Mouse (Mus musculus): ENCODE measurements around the gene Msln. TPM values are rescaled to one million over a fixed set of nuclear protein-coding genes. Genes with fewer than 3 reads are reported as not detected.
"Not testable (repeated sequence)": the region's sequence is repeated elsewhere in the genome, so short reads cannot be mapped to it uniquely, and the experiment has no call there.

Gene Msln
- polyA plus RNA-seq, 1 experiment: 9.6 TPM

DNA sequence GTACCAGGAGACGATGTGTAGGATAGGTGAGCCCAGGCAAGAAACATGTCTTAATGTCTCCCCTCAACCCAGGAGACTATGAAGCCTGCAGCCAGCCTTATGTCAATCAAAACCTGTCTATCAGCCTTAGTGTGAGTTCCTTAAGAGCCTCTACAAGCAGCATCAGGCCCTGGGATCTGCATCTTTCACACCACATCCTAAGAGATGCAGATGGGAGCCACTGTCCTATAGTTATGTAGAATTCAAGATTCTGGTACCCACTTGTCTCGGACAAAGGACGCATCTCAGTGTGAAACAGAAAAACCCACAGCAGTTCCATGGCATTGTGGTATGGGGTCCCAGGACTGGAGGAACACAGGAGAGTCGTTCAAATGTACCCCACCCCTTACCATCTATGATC is 908 bp upstream of the Msln start:
- TF ChIP-seq POLR2A (IDR thresholded peaks at IDR 0.05; ENCODE audit: insufficient read depth, low read length) (no peak), CTCF (IDR thresholded peaks at IDR 0.05; ENCODE audit: low read depth, low read length) (no peak), EP300 (IDR thresholded peaks at IDR 0.05; ENCODE audit: insufficient read depth, low read depth, low read length) (no peak)
- no peak overlapping the region for H3K4me3 ChIP-seq (ENCODE audit: low read depth, low read length)
- H3K9me3 ChIP-seq (replicated peaks; ENCODE audit: control insufficient read depth, insufficient read depth, low read length, poor library complexity, severe bottlenecking): no peaks in the 10 kb centered on the region
- H3K9ac ChIP-seq (ENCODE audit: low read depth, poor library complexity, severe bottlenecking): no peak overlapping the region; the same call in 1 of the 2 replicates
- no peaks in the 10 kb centered on the region for H3K36me3 ChIP-seq (ENCODE audit: control insufficient read depth, insufficient read depth, low read length, poor library complexity, severe bottlenecking)
- no peaks in the 10 kb centered on the region for H3K27me3 ChIP-seq (ENCODE audit: control insufficient read depth, insufficient read depth, low read length, poor library complexity, severe bottlenecking)
- H3K27ac ChIP-seq (ENCODE audit: insufficient read depth, low read length): peak overlapping the region; percentile 65
- peaks cover 18% of the 10 kb centered on the region for H3K4me1 ChIP-seq (ENCODE audit: control insufficient read depth, insufficient read depth, low read length)

DNA sequence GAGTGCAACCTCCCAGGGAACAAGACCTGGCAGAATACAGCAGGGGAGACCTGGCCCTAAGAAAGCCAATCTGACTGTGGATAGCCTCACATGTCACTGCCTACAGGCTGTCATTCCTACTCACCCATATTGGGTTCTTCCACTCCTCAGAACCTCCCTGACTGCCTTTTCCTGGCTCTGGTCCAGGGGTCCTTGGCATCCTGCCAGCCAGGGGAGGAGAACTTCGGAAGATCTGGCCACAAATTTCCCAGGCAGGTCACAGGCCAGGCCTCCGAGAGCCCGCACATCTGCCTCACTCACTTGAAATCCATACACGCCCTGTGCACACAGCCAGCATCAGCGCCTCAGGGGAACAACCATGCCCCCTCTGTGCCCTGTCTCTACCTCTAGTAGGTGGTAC is 2.7 kb downstream of the Msln start:
- TF ChIP-seq EP300 (IDR thresholded peaks at IDR 0.05; ENCODE audit: insufficient read depth, low read depth, low read length) (no peak), CTCF (IDR thresholded peaks at IDR 0.05; ENCODE audit: low read depth, low read length) (no peak), POLR2A (IDR thresholded peaks at IDR 0.05; ENCODE audit: insufficient read depth, low read length) (no peak)
- H3K27ac ChIP-seq (ENCODE audit: insufficient read depth, low read length): no peak overlapping the region
- no peaks in the 10 kb centered on the region for H3K36me3 ChIP-seq (ENCODE audit: control insufficient read depth, insufficient read depth, low read length, poor library complexity, severe bottlenecking)
- no peak overlapping the region for H3K9ac ChIP-seq (ENCODE audit: low read depth, poor library complexity, severe bottlenecking)
- no peak overlapping the region for H3K4me3 ChIP-seq (ENCODE audit: low read depth, low read length)
- no peaks in the 10 kb centered on the region for H3K27me3 ChIP-seq (ENCODE audit: control insufficient read depth, insufficient read depth, low read length, poor library complexity, severe bottlenecking)
- H3K9me3 ChIP-seq (replicated peaks; ENCODE audit: control insufficient read depth, insufficient read depth, low read length, poor library complexity, severe bottlenecking): no peaks in the 10 kb centered on the region
- H3K4me1 ChIP-seq (ENCODE audit: control insufficient read depth, insufficient read depth, low read length): peaks cover 12% of the 10 kb centered on the region

DNA sequence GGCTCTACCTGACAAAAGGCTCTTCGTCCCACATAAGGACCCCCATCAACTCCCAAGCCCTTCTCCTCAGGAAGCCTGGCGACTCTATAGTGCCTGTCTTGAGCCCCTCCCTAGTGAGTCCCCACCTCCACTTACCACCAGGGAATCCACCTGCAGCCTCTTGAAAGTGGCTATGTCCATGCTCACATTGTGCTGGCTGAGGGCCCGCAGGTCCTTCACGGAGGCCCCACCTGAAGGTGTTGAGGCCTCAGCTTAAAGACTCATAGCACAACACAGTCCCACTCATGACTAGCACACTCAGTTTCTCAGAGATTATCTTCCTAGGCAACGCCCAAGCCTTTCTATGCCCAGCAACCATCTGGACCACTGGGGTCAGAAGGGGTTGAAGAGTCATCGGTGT is 4.9 kb downstream of the Msln start:
- Histone ChIP-seq H3K9ac (ENCODE audit: low read depth, poor library complexity, severe bottlenecking) (no peak overlapping the region), H3K27me3 (ENCODE audit: control insufficient read depth, insufficient read depth, low read length, poor library complexity, severe bottlenecking) (no peaks in the 10 kb centered on the region), H3K4me3 (ENCODE audit: low read depth, low read length) (no peak overlapping the region), H3K36me3 (ENCODE audit: control insufficient read depth, insufficient read depth, low read length, poor library complexity, severe bottlenecking) (no peaks in the 10 kb centered on the region), H3K27ac (ENCODE audit: insufficient read depth, low read length) (no peak overlapping the region), H3K9me3 (replicated peaks; ENCODE audit: control insufficient read depth, insufficient read depth, low read length, poor library complexity, severe bottlenecking) (no peaks in the 10 kb centered on the region), H3K4me1 (ENCODE audit: control insufficient read depth, insufficient read depth, low read length) (peaks cover 4% of the 10 kb centered on the region)
- TF ChIP-seq CTCF (IDR thresholded peaks at IDR 0.05; ENCODE audit: low read depth, low read length): no peak
- TF ChIP-seq EP300 (IDR thresholded peaks at IDR 0.05; ENCODE audit: insufficient read depth, low read depth, low read length): no peak
- TF ChIP-seq POLR2A (IDR thresholded peaks at IDR 0.05; ENCODE audit: insufficient read depth, low read length): no peak

DNA sequence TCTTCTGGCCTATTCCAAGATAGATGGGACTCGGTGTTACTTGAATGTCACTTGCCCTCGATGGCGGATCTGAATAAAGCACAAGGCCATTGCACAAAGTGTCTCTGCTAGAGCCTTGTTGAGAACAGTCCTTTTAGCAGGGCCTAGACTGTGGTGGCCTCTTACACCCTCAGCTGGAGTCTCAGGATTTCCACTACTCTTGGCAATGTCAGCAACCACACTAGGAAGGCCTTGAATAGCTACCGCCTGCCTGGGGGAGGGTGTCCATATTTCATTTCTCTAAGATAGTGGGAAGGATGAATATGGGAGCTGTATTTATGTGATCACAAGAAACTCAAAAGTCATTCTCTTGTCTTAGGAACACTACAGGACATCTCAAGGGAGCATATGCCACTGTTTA is 5.9 kb downstream of the Msln start:
- no peak overlapping the region for H3K9ac ChIP-seq (ENCODE audit: low read depth, poor library complexity, severe bottlenecking)
- no peaks in the 10 kb centered on the region for H3K9me3 ChIP-seq (replicated peaks; ENCODE audit: control insufficient read depth, insufficient read depth, low read length, poor library complexity, severe bottlenecking)
- H3K27ac ChIP-seq (ENCODE audit: insufficient read depth, low read length): no peak overlapping the region
- no peaks in the 10 kb centered on the region for H3K36me3 ChIP-seq (ENCODE audit: control insufficient read depth, insufficient read depth, low read length, poor library complexity, severe bottlenecking)
- H3K27me3 ChIP-seq (ENCODE audit: control insufficient read depth, insufficient read depth, low read length, poor library complexity, severe bottlenecking): no peaks in the 10 kb centered on the region
- H3K4me3 ChIP-seq (ENCODE audit: low read depth, low read length): no peak overlapping the region
- no peak for TF ChIP-seq POLR2A (IDR thresholded peaks at IDR 0.05; ENCODE audit: insufficient read depth, low read length)
- TF ChIP-seq CTCF (IDR thresholded peaks at IDR 0.05; ENCODE audit: low read depth, low read length): no peak
- TF ChIP-seq EP300 (IDR thresholded peaks at IDR 0.05; ENCODE audit: insufficient read depth, low read depth, low read length): no peak
- H3K4me1 ChIP-seq (ENCODE audit: control insufficient read depth, insufficient read depth, low read length): no peaks in the 10 kb centered on the region

DNA sequence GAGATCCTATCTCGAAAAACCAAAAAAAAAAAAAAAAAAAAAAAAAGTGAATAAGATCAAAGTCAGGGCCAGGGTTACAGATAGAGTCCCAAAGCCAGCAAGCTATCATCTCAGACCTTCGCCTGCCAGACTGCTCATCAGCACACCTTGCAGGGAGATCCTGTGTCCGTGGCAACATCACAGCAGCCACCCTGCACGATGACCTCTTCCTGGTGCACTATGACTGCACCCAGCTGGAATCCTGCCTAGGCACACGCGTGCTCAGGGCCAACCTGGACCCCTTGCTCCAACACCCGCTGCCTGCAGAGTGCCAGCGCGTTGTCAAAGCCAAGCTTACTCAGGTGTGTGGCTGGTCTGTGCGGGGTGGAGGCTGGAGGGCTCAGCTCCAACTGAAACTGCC is 9.9 kb downstream of the Msln start:
- Histone ChIP-seq H3K36me3 (ENCODE audit: control insufficient read depth, insufficient read depth, low read length, poor library complexity, severe bottlenecking) (no peaks in the 10 kb centered on the region), H3K9me3 (replicated peaks; ENCODE audit: control insufficient read depth, insufficient read depth, low read length, poor library complexity, severe bottlenecking) (no peaks in the 10 kb centered on the region)

DNA sequence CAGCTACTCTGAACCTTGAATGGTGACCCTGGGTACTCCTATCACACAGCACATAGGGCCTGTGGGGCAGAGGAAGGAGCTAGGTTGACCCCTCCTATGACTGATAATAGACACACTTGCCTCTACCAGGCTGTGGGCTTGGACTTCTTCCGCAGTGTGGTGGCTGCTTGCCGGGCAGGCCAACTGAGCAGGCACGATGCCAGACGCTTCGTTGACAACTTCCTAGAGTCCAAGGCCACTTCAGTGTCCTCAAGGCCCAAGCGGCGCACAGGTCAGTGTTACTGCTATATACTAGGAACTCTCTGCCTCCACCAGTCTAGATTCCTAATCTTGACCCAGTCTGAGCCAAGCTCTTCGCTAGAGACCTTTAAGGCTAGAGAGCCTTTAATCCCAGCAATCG is 10.3 kb downstream of the Msln start:
- Histone ChIP-seq H3K9me3 (replicated peaks; ENCODE audit: control insufficient read depth, insufficient read depth, low read length, poor library complexity, severe bottlenecking) (no peaks in the 10 kb centered on the region), H3K27ac (ENCODE audit: insufficient read depth, low read length) (no peak overlapping the region), H3K27me3 (ENCODE audit: control insufficient read depth, insufficient read depth, low read length, poor library complexity, severe bottlenecking) (no peaks in the 10 kb centered on the region), H3K4me3 (ENCODE audit: low read depth, low read length) (no peak overlapping the region), H3K9ac (ENCODE audit: low read depth, poor library complexity, severe bottlenecking) (no peak overlapping the region), H3K4me1 (ENCODE audit: control insufficient read depth, insufficient read depth, low read length) (no peaks in the 10 kb centered on the region), H3K36me3 (ENCODE audit: control insufficient read depth, insufficient read depth, low read length, poor library complexity, severe bottlenecking) (no peaks in the 10 kb centered on the region)
- no peak for TF ChIP-seq CTCF (IDR thresholded peaks at IDR 0.05; ENCODE audit: low read depth, low read length)
- no peak for TF ChIP-seq POLR2A (IDR thresholded peaks at IDR 0.05; ENCODE audit: insufficient read depth, low read length)
- no peak for TF ChIP-seq EP300 (IDR thresholded peaks at IDR 0.05; ENCODE audit: insufficient read depth, low read depth, low read length)

More for the DNA sequence above, 9.9 kb downstream of the Msln start:
- no peak overlapping the region for H3K4me3 ChIP-seq (ENCODE audit: low read depth, low read length)
- H3K4me1 ChIP-seq (ENCODE audit: control insufficient read depth, insufficient read depth, low read length): no peaks in the 10 kb centered on the region
- H3K9ac ChIP-seq (ENCODE audit: low read depth, poor library complexity, severe bottlenecking): no peak overlapping the region
- TF ChIP-seq EP300 (IDR thresholded peaks at IDR 0.05; ENCODE audit: insufficient read depth, low read depth, low read length) (no peak), CTCF (IDR thresholded peaks at IDR 0.05; ENCODE audit: low read depth, low read length) (no peak), POLR2A (IDR thresholded peaks at IDR 0.05; ENCODE audit: insufficient read depth, low read length) (no peak)
- H3K27ac ChIP-seq (ENCODE audit: insufficient read depth, low read length): no peak overlapping the region
- no peaks in the 10 kb centered on the region for H3K27me3 ChIP-seq (ENCODE audit: control insufficient read depth, insufficient read depth, low read length, poor library complexity, severe bottlenecking)

DNA sequence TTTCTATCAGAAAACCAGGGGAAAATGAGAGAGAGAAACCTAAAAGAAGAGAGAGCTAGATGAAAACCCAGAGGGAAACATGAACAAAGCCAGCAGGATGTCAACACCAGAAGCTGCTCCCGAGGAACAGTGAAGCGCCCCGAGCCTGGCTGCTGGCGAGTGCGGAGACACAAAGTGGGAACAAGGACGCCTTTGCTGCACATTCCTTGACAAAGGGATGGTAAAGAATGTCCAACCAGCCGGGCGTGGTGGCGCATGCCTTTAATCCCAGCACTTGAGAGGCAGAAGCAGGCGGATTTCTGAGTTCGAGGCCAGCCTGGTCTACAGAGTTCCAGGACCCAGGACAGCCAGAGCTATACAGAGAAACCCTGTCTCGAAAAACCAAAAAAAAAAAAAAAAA is 12.7 kb downstream of the Msln start:
- H3K36me3 ChIP-seq (ENCODE audit: control insufficient read depth, insufficient read depth, low read length, poor library complexity, severe bottlenecking); H3K9me3 ChIP-seq (replicated peaks; ENCODE audit: control insufficient read depth, insufficient read depth, low read length, poor library complexity, severe bottlenecking); H3K4me1 ChIP-seq (ENCODE audit: control insufficient read depth, insufficient read depth, low read length); H3K4me3 ChIP-seq (ENCODE audit: low read depth, low read length); H3K27ac ChIP-seq (ENCODE audit: insufficient read depth, low read length); H3K27me3 ChIP-seq (ENCODE audit: control insufficient read depth, insufficient read depth, low read length, poor library complexity, severe bottlenecking); H3K9ac ChIP-seq (ENCODE audit: low read depth, poor library complexity, severe bottlenecking): not testable (repeated sequence)
